Mouse (Mus musculus) cerebellum, postnatal 10 days (tissue): Measurements from ENCODE around the gene Phka1.
A peak's percentile ranks its signal among the peaks of the same experiment; 100 is the strongest.
"Not testable (repeated sequence)": the region's sequence is repeated elsewhere in the genome, so short reads cannot be mapped to it uniquely, and the experiment has no call there.

ENCODE experiments used
- DNase-seq, 2 experiments: peaks; one replicate each; pipeline ENCODE4 v3.0.0; 2021; ENCODE audit warnings: mixed read lengths in 2 of 2

Gene Phka1

GRCm38 (mm10) chrX:102643823-102644572 lies at the start of gene Phka1:
Phka1 (minus strand) TSS chrX:102644246.
- peak; percentile 71 to 79 for DNase-seq

- DNase-seq, result peak; percentile 69 to 75
Observed at GRCm38 (mm10) chrX:102689252-102689651, 45.2 kb upstream of the Phka1 start.

- not testable (repeated sequence) for DNase-seq
Observed at GRCm38 (mm10) chrX:102686872-102687271, 42.8 kb upstream of the Phka1 start, which contains the start of gene Gm3880. Gm3880 (minus strand) TSS chrX:102686972.

GRCm38 (mm10) chrX:102684706-102685105 lies 40.7 kb upstream of the Phka1 start:
- DNase-seq, result not testable (repeated sequence)

- DNase-seq, result no peak
Observed at GRCm38 (mm10) chrX:102666641-102667040, 22.6 kb upstream of the Phka1 start.

GRCm38 (mm10) chrX:102660712-102661111 lies 16.7 kb upstream of the Phka1 start:
- peak; percentile 18 to 19 for DNase-seq

- DNase-seq, result no peak
Observed at GRCm38 (mm10) chrX:102645691-102646090, 1.6 kb upstream of the Phka1 start.

- no peak for DNase-seq
Observed at GRCm38 (mm10) chrX:102645146-102645545, 1.1 kb upstream of the Phka1 start.

- peak in 1 of 2 experiments; percentile 12 for DNase-seq
Observed at GRCm38 (mm10) chrX:102644573-102644951, 516 bp upstream of the Phka1 start.

GRCm38 (mm10) chrX:102601269-102601668 lies 42.8 kb downstream of the Phka1 start:
- DNase-seq, result no peak

- DNase-seq, result peak; percentile 4 to 21
Observed at GRCm38 (mm10) chrX:102588560-102588959, 55.5 kb downstream of the Phka1 start.

GRCm38 (mm10) chrX:102571186-102571585 lies 72.9 kb downstream of the Phka1 start:
- DNase-seq, result no peak

GRCm38 (mm10) chrX:102556906-102557305 lies 87.1 kb downstream of the Phka1 start:
- no peak for DNase-seq

- DNase-seq, result no peak
Observed at GRCm38 (mm10) chrX:102509205-102509604, 134.8 kb downstream of the Phka1 start.

- DNase-seq, result peak; percentile 63 to 66
Observed at GRCm38 (mm10) chrX:102504644-102505481, 139.2 kb downstream of the Phka1 start, which contains the start of gene Hdac8. Hdac8 (minus strand) TSS chrX:102505359.

- DNase-seq, result no peak
Observed at GRCm38 (mm10) chrX:102504179-102504578, 139.9 kb downstream of the Phka1 start.

- peak; percentile 16 to 24 for DNase-seq
Observed at GRCm38 (mm10) chrX:102493992-102494730, 149.9 kb downstream of the Phka1 start.

- no peak for DNase-seq
Observed at GRCm38 (mm10) chrX:102485575-102485974, 158.5 kb downstream of the Phka1 start.

GRCm38 (mm10) chrX:102479665-102480064 lies 164.4 kb downstream of the Phka1 start:
- no peak for DNase-seq

- peak; percentile 50 to 73 for DNase-seq
Observed at GRCm38 (mm10) chrX:102478965-102479364, 165.1 kb downstream of the Phka1 start.

- no peak for DNase-seq
Observed at GRCm38 (mm10) chrX:102478481-102478880, 165.6 kb downstream of the Phka1 start.

- peak; percentile 86 to 88 for DNase-seq
Observed at GRCm38 (mm10) chrX:102476784-102477183, 167.3 kb downstream of the Phka1 start.

- peak; percentile 6 to 10 for DNase-seq
Observed at GRCm38 (mm10) chrX:102475555-102475954, 168.5 kb downstream of the Phka1 start.
